Comparison of ENCODE assay signal across 19 mouse cellular contexts in the genomic region with DNA sequence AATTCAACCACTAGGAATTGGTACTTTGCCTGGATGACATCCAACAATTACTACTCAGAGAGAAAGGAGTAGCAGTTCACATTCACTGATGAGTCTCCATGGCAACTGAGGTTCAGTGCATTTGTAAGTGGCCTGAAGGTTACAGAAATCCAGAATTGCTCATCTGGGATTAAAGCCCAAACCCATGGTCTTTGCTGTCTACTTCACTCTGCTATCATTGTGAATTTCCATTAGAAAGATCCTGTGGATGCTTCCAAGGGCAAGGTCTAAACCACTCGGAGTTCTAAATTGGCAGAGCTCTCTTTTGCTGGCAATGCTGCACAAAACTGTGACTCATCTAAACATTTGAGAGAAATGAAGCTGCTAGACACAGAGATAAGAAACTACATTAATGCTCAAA.
DNase-seq lines count a peak whose midpoint lies in the region; ATAC-seq lines count a peak whose summit lies in the region.
"Had no signal": no experiment of that assay in that cellular context is flagged by ENCODE, and none has a peak within 500 bp of the region (broad histone marks: within the 10 kb centered on the region; RNA-seq: fewer than 3 reads in every experiment).

No protein-coding gene starts in this region.

- H3K36me3 ChIP-seq in heart, embryonic 12.5 days: no peaks in the 10 kb centered on the region
- H3K36me3 ChIP-seq: heart, embryonic 13.5 days; limb, embryonic 15.5 days had no signal

- no peaks in the 10 kb centered on the region for H3K9me3 ChIP-seq in heart, embryonic 12.5 days (replicated peaks)
- H3K9me3 ChIP-seq: heart, embryonic 13.5 days; limb, embryonic 15.5 days had no signal

- no peak for ATAC-seq in heart, embryonic 12.5 days (ENCODE audit: insufficient number of reproducible peaks, low FRiP score)

- no peak overlapping the region for H3K4me3 ChIP-seq in heart, embryonic 12.5 days
- H3K4me3 ChIP-seq: heart, embryonic 13.5 days; limb, embryonic 15.5 days had no signal

- no peaks in the 10 kb centered on the region for H3K4me1 ChIP-seq in heart, embryonic 12.5 days (replicated peaks)
- H3K4me1 ChIP-seq: heart, embryonic 13.5 days; limb, embryonic 15.5 days had no signal

- no peak overlapping the region for H3K4me2 ChIP-seq in heart, embryonic 12.5 days
- H3K4me2 ChIP-seq: heart, embryonic 13.5 days; limb, embryonic 15.5 days; midbrain, embryonic 11.5 days had no signal

- WGBS in heart, embryonic 12.5 days: 68% methylated on average over 1 of the region's 1 CpGs

- H3K9ac ChIP-seq in heart, embryonic 12.5 days: no peak overlapping the region
- H3K9ac ChIP-seq: heart, embryonic 13.5 days; limb, embryonic 15.5 days had no signal

- peak; percentile 1 to 7 for DNase-seq in frontal cortex, postnatal 36 days (ENCODE audit: low spot score in 2 of 2)
- no peak for DNase-seq in frontal cortex, postnatal 10 days (ENCODE audit: low spot score in 2 of 2)
- DNase-seq in right cerebral cortex, adult 18-20 months: peak; percentile 3
- no peak for DNase-seq in right cerebral cortex, postnatal 4 days
- DNase-seq in adrenal gland, postnatal 36 days: peak; percentile 13 to 19
- DNase-seq in thymus, postnatal 25 days: no peak
- DNase-seq: cerebellum, adult 11 months; cerebellum, postnatal 25 days; gastrocnemius, postnatal 14 days; heart, postnatal 4 days; kidney, adult 9 months; kidney, postnatal 4 days; lung, adult 18-20 months; lung, postnatal 36 days; right cerebral cortex, postnatal 14 days had no signal

- no peaks in the 10 kb centered on the region for H3K27me3 ChIP-seq in heart, embryonic 12.5 days (replicated peaks)
- H3K27me3 ChIP-seq: heart, embryonic 13.5 days; limb, embryonic 15.5 days had no signal

- no peak overlapping the region for H3K27ac ChIP-seq in heart, embryonic 12.5 days (ENCODE audit: poor library complexity, severe bottlenecking)
- H3K27ac ChIP-seq: heart, embryonic 13.5 days; limb, embryonic 15.5 days had no signal

Comparison
In these comparisons a context has a peak if more than half of its experiments do, and no peak if none do; other contexts are left out.
1. DNase-seq: peak in frontal cortex, postnatal 36 days (2 of 2), right cerebral cortex, adult 18-20 months (single experiment) and adrenal gland, postnatal 36 days (2 of 2); none in frontal cortex, postnatal 10 days (0 of 2), right cerebral cortex, postnatal 4 days (single experiment) and thymus, postnatal 25 days (single experiment).